Mouse (Mus musculus) adrenal gland, postnatal 14 days (tissue): Measurements from ENCODE around the gene Pign. TPM values are rescaled to one million over a fixed set of nuclear protein-coding genes. Genes with fewer than 3 reads are reported as not detected.

Experiments used
- DNase-seq: peaks from one replicate; pipeline ENCODE4 v3.0.0; 2021; ENCODE audit warnings: mixed read lengths
- microRNA-seq, 2 experiments: library from miRNA; unstranded; fragments of <30 nt; microRNA quantifications; one replicate each; pipeline ENCODE4 v1.2.0; 2021
- total RNA-seq: library from RNA; stranded (reverse); gene quantifications from 2 replicates; pipeline ENCODE4 v1.2.3, GENCODE M21; 2021

Pign gene
- total RNA-seq, 1 experiment from 2014 or later, result 31.0 TPM

- DNase-seq, result no peak
Observed at GRCm38 (mm10) chr1:105563821-105564220, 99.7 kb downstream of the Pign start.

DNA sequence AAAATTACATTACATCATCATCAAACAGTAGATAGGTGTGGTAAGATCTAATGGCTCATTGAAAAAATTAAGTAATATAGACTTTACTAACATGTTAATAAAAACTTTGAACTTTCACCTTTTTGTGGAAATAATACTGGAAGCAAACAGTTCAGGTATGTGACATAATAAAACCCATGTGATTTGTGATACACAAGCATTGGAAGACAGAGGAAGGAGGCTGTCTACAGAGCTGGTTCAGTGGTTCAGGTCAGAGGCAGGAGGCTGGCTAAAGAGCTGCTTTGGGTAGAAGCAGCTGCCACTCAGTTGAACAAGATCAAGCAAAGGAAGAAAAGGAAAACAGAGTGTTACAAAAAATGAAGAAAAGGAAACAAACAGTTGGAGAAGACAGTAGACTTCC is 107.4 kb downstream of the Pign start:
- no peak for DNase-seq

DNA sequence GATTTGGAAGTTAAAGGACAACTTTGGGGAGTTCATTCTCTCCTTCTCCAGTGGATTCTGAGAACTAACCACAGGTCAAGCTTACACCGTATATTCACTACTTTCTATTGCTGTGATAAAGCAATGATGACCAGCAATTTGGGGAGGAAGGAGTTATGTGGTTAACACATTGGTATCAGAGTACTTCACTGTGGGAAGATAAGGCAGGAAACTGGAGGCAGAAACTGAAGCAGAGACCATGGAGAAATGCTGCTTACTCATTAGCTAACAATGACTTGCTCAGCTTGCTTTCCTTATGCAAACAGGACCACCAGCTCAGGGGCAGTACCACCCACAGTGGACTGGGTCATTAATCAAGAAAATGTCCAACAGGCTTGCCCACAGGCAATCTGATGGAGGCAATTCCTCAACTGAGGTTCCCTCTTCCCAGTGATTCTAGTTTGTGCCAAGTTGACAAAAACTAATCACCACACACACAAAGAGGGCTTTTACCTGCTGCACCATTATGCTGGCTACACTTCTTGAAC is 108.2 kb downstream of the Pign start:
- DNase-seq, result no peak

DNA sequence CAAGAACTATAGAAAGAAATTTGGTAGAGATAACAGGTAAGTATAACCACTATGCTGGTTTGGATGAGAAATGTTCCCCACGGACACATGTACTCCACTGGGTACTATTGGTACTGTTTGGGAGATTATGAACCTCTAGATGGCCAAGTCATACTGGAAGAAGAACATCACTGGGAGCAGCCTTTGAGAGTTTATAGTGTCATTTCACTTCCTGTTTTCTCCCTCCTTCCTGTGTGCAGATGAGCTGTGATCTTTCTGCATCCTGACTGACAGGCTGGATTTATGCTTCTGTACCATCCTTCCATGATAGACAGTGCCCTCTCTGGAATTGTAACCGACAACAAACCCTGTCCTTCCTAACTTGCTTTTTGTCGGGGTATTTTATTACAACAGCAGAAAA is 110.3 kb downstream of the Pign start:
- no peak for DNase-seq

DNA sequence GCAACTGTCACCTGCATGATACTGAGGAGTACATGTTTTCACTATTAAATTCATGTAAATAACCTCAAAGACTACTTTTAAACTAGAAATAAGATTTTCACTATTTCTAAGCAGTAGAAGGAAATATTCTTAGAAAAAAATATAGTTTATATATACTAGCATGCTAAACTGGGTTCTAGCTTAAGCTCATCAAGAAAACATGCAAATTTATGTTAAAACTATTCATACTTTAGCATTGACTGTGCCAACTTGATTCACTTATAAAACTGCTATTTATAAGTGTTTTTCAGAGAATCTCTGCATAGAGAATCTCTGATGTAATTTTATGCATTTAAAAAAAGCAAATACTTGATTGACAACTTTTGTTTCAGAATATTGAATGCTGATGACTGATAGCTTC is 113.3 kb downstream of the Pign start:
- no peak for DNase-seq

GRCm38 (mm10) chr1:105549648-105550047 is 113.8 kb downstream of the Pign start:
- no peak for DNase-seq

GRCm38 (mm10) chr1:105543051-105543450 is 120.4 kb downstream of the Pign start:
- DNase-seq, result no peak

GRCm38 (mm10) chr1:105523768-105524167 is 139.7 kb downstream of the Pign start:
- DNase-seq, result no peak

GRCm38 (mm10) chr1:105522321-105522720 is 141.2 kb downstream of the Pign start:
- no peak for DNase-seq

- no peak for DNase-seq
Observed at GRCm38 (mm10) chr1:105518101-105518500, 145.4 kb downstream of the Pign start.

- DNase-seq, result no peak
Observed at GRCm38 (mm10) chr1:105507116-105507515, 156.4 kb downstream of the Pign start.

DNA sequence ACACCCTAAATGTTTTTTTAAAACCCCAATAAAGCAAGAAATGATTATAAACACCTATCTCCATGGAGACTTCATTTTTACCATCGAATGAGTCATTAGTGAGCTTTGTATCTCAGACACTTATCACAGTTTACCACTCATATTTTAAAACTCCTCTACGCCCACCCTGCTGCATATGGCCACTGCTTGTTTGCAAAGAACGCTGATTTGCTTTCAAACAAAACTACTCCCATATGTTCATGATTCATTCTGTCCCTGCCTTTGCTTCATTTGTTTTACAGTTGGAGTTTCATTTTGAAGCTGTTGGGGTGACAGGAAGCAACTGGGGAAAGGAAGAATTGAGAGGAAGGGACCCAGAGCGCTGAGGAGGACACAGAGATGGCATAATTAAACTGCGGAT is 170.9 kb downstream of the Pign start:
- DNase-seq, result no peak

DNA sequence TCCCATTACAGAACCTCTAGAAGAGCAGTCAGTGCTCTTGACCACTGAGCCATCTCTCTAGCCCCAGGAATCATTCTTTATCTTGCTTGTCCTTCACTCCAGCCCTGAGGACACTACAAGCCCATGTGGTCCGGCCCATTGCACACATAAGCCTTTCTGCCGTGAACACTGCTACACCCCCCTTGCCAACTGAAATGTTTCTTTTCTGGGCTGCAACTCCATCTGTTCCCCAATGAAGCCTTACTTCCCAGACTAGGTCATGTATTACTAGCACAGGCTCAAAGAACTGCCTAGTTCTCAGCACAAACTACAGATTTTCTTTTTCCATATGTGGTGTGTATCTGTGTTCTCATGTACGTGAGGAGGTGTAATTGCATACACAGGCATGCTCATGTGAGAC is 174.0 kb downstream of the Pign start:
- DNase-seq, result no peak

GRCm38 (mm10) chr1:105487037-105487436 is 176.4 kb downstream of the Pign start:
- DNase-seq, result no peak

Small RNA genes within 50 kb of the gene (microRNA-seq; reads per million reads assigned to microRNA genes)
- gene Gm22426, result 0 reads per million in 2 experiments

Other genes with a start within 250 kb of the Pign start
- gene Relch, start 184 bp upstream of the Pign start, total RNA-seq, result 33.5 and 41.6 TPM in 2 replicates
- 1.9 and 4.9 TPM in 2 replicates for gene Tnfrsf11a, start 117.0 kb upstream of the Pign start, total RNA-seq